Mouse (Mus musculus) thymus, postnatal 14 days (tissue): ENCODE results near the gene Ankrd55.

Experiments used
- DNase-seq: peaks from one replicate; pipeline ENCODE4 v3.0.0; 2021

Ankrd55 gene

GRCm38 (mm10) chr13:112382956-112383355 lies 94.7 kb downstream of the Ankrd55 start:
- no peak for DNase-seq

- no peak for DNase-seq
Observed at GRCm38 (mm10) chr13:112383941-112384659, 95.8 kb downstream of the Ankrd55 start.

DNA sequence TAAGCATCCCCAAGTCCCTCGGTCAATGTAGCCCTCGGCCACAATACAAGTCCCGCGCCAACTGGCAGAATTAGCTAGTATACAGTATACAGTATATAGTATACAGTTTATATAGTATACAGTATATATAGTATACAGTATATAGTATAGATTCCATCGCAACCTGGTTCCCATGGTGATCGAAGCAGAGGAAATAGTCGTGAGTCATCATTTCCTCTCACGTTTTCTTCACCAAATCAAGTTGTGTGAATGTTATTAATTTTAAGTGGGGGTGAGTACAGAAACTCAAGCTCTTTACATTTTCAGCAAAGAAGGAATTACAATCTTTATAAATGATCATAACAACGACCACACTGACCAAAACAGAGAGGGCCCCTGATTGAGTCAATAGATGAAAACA lies 96.8 kb downstream of the Ankrd55 start:
- no peak for DNase-seq

- no peak for DNase-seq
Observed at GRCm38 (mm10) chr13:112386494-112387075, 98.3 kb downstream of the Ankrd55 start.

DNA sequence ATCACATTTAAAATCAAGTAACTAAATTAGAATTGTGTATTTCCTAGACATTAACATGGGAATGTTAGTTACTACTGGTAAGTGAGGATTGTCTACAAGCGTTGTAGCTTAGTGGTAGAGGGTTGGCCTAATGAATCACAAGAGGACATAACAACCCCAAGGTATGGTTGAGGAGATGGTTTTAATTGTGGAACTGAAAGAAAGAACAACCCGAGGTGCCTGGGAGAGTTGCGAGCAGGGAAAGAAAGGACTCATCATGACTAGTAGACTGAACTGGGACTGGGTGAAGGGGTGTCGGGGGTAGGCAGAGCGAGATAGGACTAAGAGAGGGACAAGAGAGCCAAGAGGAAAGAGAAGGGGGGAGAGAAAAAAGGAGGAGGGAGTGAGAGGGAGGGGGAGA lies 99.0 kb downstream of the Ankrd55 start:
- DNase-seq = no peak

DNA sequence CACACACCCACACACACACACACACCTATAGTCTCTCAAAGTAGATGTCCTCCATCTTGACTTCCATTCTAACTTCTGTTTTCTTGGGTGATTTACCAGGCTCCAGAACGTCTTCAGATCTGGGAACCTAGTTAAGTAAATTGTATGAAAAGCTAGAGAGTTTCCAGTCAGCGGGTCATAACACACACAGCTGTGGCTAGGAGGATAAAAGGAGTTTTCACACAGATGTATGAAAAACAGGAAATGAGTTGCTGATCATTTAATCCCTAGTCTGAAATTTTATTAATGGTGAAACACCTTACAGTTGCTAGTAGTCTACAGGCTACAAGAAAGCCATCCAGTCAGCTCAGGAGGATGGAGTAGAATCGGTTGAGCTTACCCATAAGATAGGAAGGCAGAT lies 99.9 kb downstream of the Ankrd55 start:
- DNase-seq = no peak

- DNase-seq = no peak
Observed at GRCm38 (mm10) chr13:112390206-112390605, 102.0 kb downstream of the Ankrd55 start.

DNA sequence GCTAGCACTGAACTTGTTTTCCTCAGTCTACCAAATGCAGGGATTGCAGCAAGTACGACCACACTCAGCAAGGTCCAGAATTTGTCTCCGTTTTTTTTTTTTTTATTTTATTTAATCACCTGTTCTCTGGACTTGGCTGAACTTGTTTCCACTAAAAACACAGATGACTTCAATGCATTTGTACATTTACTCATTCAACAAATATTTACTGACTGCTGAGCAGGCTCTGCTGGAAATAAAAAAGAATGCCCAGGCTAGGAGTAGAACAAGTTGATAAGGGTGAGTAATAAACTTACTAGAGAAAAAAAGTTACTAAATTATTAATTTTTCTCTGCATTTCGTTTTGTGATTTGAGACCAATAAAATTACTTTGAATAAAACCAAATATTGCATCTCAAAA lies 103.1 kb downstream of the Ankrd55 start:
- no peak for DNase-seq

- no peak for DNase-seq
Observed at GRCm38 (mm10) chr13:112393356-112393755, 105.1 kb downstream of the Ankrd55 start.

DNA sequence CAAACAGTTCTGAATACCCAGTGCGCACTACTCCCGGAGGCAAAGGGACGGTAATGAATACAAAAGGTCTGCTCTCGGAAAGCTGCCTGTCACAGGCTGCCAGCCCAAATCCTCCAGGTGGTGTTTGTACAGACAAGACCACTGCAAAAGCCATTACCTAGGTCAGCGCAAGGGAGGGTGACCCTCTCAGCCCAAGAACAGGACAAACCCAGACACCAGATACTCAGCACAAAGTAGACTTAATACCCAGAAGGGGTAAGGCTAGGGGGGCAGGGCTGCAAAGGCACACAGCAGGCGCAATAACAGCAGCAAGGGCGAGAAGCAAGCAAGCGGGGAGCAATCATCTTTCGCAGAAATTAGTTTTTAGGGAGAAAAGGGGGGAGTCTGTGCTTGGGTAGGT lies 106.0 kb downstream of the Ankrd55 start:
- no peak for DNase-seq

DNA sequence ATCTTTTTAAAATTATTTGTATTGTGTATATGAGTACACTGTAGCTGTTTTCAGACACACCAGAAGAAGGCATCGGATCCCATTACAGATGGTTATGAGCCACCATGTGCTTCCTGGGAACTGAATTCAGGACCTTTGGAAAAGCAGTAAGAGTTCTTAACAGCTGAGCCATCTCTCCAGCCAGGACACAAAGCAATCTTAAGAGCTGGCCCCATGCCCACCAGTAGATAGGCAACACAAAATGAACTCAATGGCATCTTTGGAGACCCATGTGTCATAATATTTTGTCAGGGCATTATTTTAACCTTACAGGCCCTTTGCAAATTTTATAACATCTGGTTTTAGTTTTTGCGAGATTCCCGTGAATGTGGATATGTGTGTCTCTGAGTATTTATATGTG lies 116.5 kb downstream of the Ankrd55 start:
- DNase-seq = no peak

DNA sequence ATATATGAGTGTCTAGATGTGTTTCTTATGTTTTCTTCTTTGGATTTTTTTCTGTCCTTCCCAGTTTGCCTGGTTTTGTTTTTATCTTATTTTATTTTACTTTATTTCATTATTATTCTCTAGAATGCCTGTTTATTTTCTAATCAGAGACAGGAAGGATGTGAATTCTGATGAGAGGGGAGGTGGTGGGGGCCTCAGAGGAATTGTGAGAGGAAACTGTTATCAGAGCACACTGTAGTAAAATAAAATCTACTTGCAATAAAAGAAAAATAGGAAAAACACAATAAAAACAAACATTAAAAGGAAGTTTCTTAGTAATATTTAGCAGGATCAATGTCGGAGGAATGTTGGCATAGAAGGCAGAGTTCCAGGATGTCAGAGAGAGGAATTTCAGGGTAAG lies 116.9 kb downstream of the Ankrd55 start:
- no peak for DNase-seq

DNA sequence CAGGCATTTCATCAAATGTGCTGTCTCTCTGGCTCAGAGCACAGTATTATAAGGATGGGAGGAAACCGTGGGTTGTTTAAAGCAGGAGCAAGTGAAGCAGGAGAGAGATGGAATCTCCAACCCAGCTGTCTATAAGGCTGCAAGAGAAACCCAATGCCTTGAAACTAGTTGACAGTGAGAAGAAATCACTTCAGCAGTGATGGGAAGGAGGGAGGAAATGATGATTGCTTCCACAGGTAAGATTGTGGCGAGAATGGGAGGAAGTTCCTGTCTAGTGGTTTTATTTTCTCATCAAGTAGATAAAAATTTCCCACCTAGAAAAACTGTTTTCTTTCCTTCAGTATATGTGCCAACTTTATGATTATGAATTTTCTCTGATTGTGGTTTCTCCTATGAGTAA lies 118.4 kb downstream of the Ankrd55 start:
- DNase-seq = no peak

- no peak for DNase-seq
Observed at GRCm38 (mm10) chr13:112407181-112407700, 119.0 kb downstream of the Ankrd55 start.

GRCm38 (mm10) chr13:112407776-112408490 lies 119.7 kb downstream of the Ankrd55 start:
- no peak for DNase-seq

DNA sequence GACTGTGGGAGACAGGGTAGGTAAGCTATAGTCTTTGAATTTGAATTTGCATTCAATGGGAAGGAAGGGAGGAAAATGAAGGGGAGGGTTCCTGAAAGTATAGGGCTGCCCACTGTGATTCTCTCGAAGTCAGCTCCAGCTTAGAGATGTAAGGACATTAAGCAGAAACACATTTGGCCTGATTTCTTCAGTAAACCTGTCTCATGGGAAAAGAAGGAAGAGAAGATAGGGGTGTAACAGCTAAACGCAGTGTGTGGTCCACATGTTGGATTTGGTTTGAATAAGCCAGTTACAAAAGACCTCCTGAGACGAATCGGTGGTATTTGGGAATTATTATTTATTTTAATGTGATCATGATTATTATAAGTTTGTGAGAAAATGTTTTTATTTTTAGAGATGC lies 120.5 kb downstream of the Ankrd55 start:
- no peak for DNase-seq

DNA sequence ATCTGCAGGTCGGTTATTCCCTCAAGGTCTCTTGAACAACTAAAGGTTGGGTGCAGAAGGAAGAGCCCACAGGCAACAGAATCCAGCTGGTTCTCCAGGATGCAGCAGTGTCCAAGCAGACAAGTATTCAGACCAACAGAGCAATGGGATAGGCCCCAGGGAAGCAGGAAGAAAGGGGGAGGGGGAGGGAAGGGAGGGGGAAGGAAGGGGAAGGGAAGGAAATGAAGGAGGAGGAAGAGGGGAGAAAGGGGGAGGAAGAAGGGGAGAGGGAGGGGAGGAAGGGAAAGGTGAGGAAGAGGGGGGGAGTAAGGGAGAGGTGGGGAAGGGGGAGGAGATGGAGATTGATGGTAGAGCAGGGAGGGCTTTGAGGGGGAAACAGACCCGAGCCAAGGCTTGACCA lies 121.1 kb downstream of the Ankrd55 start:
- DNase-seq = no peak

DNA sequence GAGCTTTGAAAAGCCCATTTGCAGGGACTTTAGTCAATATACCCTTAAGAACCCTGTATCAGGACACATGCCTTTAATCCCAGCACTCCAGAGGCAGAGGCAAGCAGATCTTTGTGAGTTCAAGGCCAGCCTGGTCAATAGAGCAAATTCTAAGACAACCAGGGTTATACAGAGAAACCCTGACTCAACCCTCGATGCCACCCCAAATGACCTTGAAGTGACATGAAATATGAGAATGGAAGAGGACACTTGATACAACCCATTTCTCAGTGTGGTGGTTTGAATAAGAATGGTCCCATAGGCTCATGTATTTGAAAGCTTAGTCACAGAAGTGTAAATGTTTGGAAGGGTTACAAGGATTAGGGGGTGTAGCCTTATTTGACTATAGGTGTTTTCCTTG lies 121.6 kb downstream of the Ankrd55 start:
- DNase-seq = no peak

DNA sequence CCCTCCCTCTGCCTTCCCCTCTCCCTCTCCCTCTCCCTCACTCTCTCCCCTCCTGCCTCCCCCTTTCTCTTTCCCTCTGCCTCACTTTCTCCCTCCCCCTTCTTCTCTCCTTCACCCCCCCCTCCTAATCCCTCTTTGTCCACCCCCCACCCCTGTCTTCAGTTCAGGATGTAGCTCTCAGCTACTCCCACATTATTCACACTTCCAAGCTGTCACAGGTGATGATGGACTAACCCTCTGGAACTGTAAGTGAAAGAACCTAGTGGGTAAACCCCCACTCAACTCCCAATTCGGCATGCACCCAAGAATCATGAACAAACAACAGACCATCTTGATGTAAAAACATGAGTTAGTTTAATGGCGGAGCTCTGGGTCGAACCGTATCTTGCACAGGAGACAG lies 122.2 kb downstream of the Ankrd55 start:
- DNase-seq = no peak

- no peak for DNase-seq
Observed at GRCm38 (mm10) chr13:112411216-112411822, 123.1 kb downstream of the Ankrd55 start.

- no peak for DNase-seq
Observed at GRCm38 (mm10) chr13:112412251-112412650, 124.0 kb downstream of the Ankrd55 start.

- DNase-seq = no peak
Observed at GRCm38 (mm10) chr13:112412824-112413223, 124.6 kb downstream of the Ankrd55 start.

DNA sequence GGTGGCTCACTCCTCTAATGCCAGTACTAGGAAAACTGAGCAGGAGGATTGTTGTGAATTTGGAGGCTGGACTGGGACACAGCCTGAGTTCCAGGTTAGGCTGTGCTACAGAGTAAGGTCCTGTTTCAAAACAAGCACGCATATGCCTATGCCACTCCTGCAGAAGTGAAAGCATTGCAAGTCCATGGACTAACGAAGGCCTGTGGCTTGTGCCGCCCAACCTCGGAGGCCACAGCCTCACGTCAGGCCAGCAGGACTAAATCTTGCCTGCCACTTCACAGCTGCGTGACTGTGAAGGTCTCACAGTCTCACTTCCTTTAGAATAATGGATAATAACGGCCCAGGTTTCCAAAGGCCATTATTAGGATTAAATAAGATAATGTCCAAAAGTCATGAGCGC lies 125.4 kb downstream of the Ankrd55 start:
- no peak for DNase-seq

DNA sequence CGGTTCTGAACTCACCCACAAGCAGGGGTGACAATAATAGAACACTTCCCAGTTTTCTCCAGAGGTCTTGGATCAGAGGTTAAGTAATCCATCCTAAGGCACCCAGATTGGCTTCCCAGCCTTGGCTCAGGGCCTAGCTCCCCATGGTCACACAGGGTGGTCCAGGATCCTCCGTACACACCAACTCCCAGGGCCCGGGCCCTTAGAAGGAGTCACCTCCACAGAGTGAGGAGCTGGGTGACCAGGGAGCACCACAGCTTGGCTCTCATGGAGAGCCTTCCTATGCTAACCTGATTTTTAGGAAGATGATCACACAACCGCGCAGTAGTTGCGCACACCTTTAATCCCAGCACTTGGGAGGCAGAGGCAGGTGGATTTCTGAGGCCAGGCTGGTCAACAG lies 127.6 kb downstream of the Ankrd55 start:
- no peak for DNase-seq
